Mouse (Mus musculus): ENCODE measurements around the gene Hist2h2aa2.

- no peak for TF ChIP-seq POLR2A (IDR thresholded peaks at IDR 0.05; ENCODE audit: insufficient read depth, low read depth, low read length)
- no peak for TF ChIP-seq CTCF (IDR thresholded peaks at IDR 0.05; ENCODE audit: insufficient read depth, low read depth, low read length)
These were observed 26.1 kb upstream of the Hist2h2aa2 start for GRCm38 (mm10) chr3:96266132-96266710.
